Mouse (Mus musculus): Measurements from ENCODE around the gene Rhbdd1. TPM values are rescaled to one million over a fixed set of nuclear protein-coding genes. Genes with fewer than 3 reads are reported as not detected.
A peak's percentile ranks its signal among the peaks of the same experiment; 100 is the strongest.

Rhbdd1 gene
- polyA plus RNA-seq, 1 experiment from 2014 or later = 7.5 TPM

DNA sequence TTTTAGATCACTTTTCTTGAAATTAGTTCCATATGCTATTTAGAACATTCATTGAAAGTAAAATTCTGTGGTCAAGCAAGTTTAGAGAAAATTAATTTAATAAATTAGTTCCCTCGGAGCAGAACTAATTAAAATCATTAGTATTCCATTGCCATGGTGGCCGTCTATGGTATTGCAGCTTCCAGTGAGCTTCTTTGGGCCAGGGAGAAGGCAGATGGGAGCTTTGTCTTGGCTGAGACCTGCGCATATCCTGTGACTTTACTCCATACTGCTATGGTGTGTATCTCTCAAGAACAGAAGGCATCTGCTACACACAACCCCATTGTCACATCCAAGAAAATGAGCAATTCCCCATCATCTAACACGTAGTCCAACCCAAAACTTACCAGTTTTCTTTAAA, 65.7 kb downstream of the Rhbdd1 start:
- no peak for ATAC-seq
- no peaks in the 10 kb centered on the region for H3K9me3 ChIP-seq (ENCODE audit: control insufficient read depth)
- no peak overlapping the region for H3K4me3 ChIP-seq (ENCODE audit: low read depth, low read length)
- no peak overlapping the region for H3K27ac ChIP-seq (ENCODE audit: low read depth, low read length)
- H3K4me2 ChIP-seq (replicated peaks; ENCODE audit: low read depth) = no peak overlapping the region
- H3K9ac ChIP-seq (ENCODE audit: low read depth, low read length) = no peak overlapping the region
- 84% methylated on average over 4 of the region's 4 CpGs for WGBS
- H3K36me3 ChIP-seq (ENCODE audit: control insufficient read depth, insufficient read depth) = peaks cover 9% of the 10 kb centered on the region
- no peaks in the 10 kb centered on the region for H3K27me3 ChIP-seq (replicated peaks; ENCODE audit: control insufficient read depth, insufficient read depth, low read length)
- no peaks in the 10 kb centered on the region for H3K4me1 ChIP-seq (replicated peaks; ENCODE audit: control insufficient read depth, insufficient read depth, low read length)
- peak; percentile 43 for TF ChIP-seq CTCF (IDR thresholded peaks at IDR 0.05; ENCODE audit: low read depth)

DNA sequence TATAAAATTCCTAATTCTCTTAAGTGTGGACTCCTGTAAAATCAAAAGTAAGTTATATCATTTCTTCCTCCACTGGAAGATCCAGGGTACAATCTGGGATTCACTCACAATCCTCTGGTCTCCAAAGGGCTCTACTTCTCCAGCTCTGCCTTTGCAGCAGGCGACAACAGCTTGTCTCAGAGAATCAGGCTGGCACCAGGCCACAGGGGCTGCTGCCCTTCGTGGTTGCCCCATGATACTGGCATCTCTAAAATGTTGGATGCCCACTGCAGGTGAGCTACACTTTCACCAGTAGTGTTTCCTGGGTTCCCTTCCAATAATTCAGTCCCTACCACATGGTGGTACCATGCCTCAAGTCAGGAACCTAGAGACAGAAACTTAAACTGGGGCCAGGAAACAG, 67.9 kb downstream of the Rhbdd1 start:
- Histone ChIP-seq H3K4me3 (ENCODE audit: low read depth, low read length) (no peak overlapping the region), H3K9ac (ENCODE audit: low read depth, low read length) (no peak overlapping the region), H3K27ac (ENCODE audit: low read depth, low read length) (no peak overlapping the region), H3K9me3 (ENCODE audit: control insufficient read depth) (no peaks in the 10 kb centered on the region), H3K36me3 (ENCODE audit: control insufficient read depth, insufficient read depth) (peaks cover 3% of the 10 kb centered on the region; the same call in 1 of the 2 replicates), H3K27me3 (replicated peaks; ENCODE audit: control insufficient read depth, insufficient read depth, low read length) (no peaks in the 10 kb centered on the region), H3K4me2 (replicated peaks; ENCODE audit: low read depth) (no peak overlapping the region), H3K4me1 (replicated peaks; ENCODE audit: control insufficient read depth, insufficient read depth, low read length) (no peaks in the 10 kb centered on the region)
- 86% methylated on average over 2 of the region's 2 CpGs for WGBS
- TF ChIP-seq CTCF (IDR thresholded peaks at IDR 0.05; ENCODE audit: low read depth) = no peak
- ATAC-seq = no peak

DNA sequence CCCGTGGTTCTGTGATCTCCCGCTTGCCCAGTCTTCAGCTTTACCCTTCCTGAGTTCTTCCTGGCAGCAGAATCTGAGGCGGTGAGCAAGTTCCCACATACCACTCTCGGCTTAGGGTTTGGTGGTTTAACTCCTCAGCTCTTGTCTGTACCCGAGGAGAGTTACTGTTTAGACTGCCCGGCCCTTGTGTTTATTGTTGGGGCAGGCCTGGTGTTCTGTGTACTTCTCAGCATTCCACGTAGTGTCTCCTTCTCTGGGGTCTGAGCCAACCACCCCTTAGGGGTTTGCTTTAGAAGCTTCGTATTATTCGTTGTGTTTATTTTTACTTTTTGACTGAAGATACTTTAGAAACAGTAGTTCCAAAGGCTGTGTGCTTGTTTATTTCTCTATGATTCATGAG, 68.8 kb downstream of the Rhbdd1 start:
- Histone ChIP-seq H3K36me3 (ENCODE audit: control insufficient read depth, insufficient read depth) (no peaks in the 10 kb centered on the region), H3K4me1 (replicated peaks; ENCODE audit: control insufficient read depth, insufficient read depth, low read length) (no peaks in the 10 kb centered on the region), H3K4me3 (ENCODE audit: low read depth, low read length) (no peak overlapping the region), H3K9ac (ENCODE audit: low read depth, low read length) (no peak overlapping the region), H3K9me3 (ENCODE audit: control insufficient read depth) (no peaks in the 10 kb centered on the region), H3K27me3 (replicated peaks; ENCODE audit: control insufficient read depth, insufficient read depth, low read length) (no peaks in the 10 kb centered on the region), H3K4me2 (replicated peaks; ENCODE audit: low read depth) (no peak overlapping the region), H3K27ac (ENCODE audit: low read depth, low read length) (no peak overlapping the region)
- WGBS = 35% methylated on average over 9 of the region's 9 CpGs
- no peak for ATAC-seq
- TF ChIP-seq CTCF (IDR thresholded peaks at IDR 0.05; ENCODE audit: low read depth) = no peak

DNA sequence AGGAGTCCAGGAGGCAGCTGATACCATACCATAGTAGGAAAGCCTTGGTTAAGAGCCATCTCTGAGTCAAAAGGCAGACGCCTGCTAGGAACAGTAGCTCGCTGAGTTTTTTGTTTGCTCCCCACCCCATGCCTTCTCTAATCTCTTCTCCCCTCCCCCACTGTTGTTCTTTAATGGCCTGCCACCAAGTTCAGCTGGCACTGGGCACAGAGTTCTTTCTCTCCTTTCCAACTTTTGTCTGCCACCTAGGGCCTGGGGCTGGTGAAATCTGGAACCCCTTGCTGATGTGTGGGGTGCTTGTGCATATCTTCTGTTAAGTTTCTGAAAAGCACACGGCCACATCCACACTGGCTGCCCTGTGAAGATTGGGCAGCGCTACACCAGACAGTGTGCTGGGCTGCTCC, 69.6 kb downstream of the Rhbdd1 start:
- Histone ChIP-seq H3K4me1 (replicated peaks; ENCODE audit: control insufficient read depth, insufficient read depth, low read length) (no peaks in the 10 kb centered on the region), H3K9ac (ENCODE audit: low read depth, low read length) (no peak overlapping the region), H3K36me3 (ENCODE audit: control insufficient read depth, insufficient read depth) (no peaks in the 10 kb centered on the region), H3K27ac (ENCODE audit: low read depth, low read length) (no peak overlapping the region), H3K9me3 (ENCODE audit: control insufficient read depth) (no peaks in the 10 kb centered on the region), H3K27me3 (replicated peaks; ENCODE audit: control insufficient read depth, insufficient read depth, low read length) (no peaks in the 10 kb centered on the region), H3K4me2 (replicated peaks; ENCODE audit: low read depth) (no peak overlapping the region), H3K4me3 (ENCODE audit: low read depth, low read length) (no peak overlapping the region)
- WGBS = 51% methylated on average over 4 of the region's 4 CpGs
- ATAC-seq = no peak
- no peak for TF ChIP-seq CTCF (IDR thresholded peaks at IDR 0.05; ENCODE audit: low read depth)

DNA sequence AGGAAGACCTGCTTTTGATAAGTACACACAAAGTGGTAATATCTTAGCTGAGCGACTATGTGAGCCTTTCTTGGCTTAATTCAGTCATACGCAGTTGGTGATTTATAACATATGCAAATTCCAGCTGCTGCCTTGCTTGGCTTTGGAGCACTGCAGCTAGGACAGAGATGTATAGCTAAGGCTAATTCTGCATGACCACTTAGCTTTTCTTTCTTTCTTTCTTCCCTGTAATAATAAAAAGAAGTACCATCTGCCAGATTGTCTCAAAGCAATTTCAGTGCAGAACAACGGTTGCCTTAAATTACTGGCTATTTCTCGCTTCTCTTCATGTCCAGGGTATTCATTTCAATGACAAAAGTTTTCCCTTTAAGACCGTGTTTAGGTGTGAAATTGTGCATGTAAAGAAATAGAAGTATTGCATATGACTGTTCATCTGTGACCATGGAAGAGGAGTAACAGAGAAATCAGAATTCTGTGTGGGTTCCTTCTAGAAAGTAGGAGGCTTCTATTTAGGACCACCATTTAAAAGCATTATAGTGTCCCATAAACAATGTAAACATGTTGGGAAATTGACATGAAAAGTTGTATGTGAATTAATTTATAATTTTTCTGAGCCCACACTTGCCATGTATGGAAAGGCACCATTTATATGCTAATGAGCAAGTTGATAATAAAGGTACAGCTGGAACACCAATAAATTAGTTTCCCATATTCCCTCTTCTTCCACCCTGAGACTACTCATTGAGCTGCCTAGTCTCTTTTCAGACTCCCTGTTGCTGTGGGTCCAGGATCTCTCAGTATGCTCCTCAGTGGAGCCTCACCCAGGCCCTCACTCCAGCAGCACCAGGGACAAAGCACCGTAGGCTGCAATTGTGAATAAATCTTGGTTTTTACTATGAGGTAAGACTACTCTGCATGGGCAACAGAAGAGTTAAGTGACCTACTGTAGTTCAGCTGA, 70.8 kb downstream of the Rhbdd1 start:
- TF ChIP-seq CTCF (IDR thresholded peaks at IDR 0.05; ENCODE audit: low read depth) = no peak
- Histone ChIP-seq H3K9me3 (ENCODE audit: control insufficient read depth) (no peaks in the 10 kb centered on the region), H3K9ac (ENCODE audit: low read depth, low read length) (no peak overlapping the region), H3K4me1 (replicated peaks; ENCODE audit: control insufficient read depth, insufficient read depth, low read length) (no peaks in the 10 kb centered on the region), H3K36me3 (ENCODE audit: control insufficient read depth, insufficient read depth) (no peaks in the 10 kb centered on the region), H3K27ac (ENCODE audit: low read depth, low read length) (no peak overlapping the region), H3K4me2 (replicated peaks; ENCODE audit: low read depth) (no peak overlapping the region), H3K27me3 (replicated peaks; ENCODE audit: control insufficient read depth, insufficient read depth, low read length) (no peaks in the 10 kb centered on the region), H3K4me3 (ENCODE audit: low read depth, low read length) (no peak overlapping the region)
- 68% methylated on average over 6 of the region's 6 CpGs for WGBS
- no peak for ATAC-seq

DNA sequence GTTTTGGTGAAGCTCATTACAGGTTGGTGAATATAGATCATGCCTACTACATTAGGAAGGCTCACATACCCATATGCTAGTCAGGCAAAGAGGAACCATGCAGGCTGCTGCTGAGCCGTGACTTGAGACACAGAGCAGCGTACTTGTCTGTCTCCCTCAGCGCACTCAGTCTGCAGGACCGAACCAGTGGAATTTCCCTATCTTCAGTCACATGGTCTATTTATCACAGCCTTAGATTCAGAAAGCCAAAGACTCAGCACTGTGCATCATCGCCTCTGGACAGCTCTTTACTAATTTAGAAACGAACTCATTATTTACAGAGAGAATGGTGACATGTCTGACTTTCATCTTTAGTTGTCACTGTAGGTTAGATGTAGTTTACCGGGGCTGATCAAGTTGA, 73.1 kb downstream of the Rhbdd1 start:
- H3K27me3 ChIP-seq (replicated peaks; ENCODE audit: control insufficient read depth, insufficient read depth, low read length) = no peaks in the 10 kb centered on the region
- ATAC-seq = no peak
- TF ChIP-seq CTCF (IDR thresholded peaks at IDR 0.05; ENCODE audit: low read depth) = no peak
- no peaks in the 10 kb centered on the region for H3K36me3 ChIP-seq (ENCODE audit: control insufficient read depth, insufficient read depth)
- no peaks in the 10 kb centered on the region for H3K9me3 ChIP-seq (ENCODE audit: control insufficient read depth)
- no peaks in the 10 kb centered on the region for H3K4me1 ChIP-seq (replicated peaks; ENCODE audit: control insufficient read depth, insufficient read depth, low read length)
- H3K27ac ChIP-seq (ENCODE audit: low read depth, low read length) = no peak overlapping the region
- H3K9ac ChIP-seq (ENCODE audit: low read depth, low read length) = no peak overlapping the region
- no peak overlapping the region for H3K4me2 ChIP-seq (replicated peaks; ENCODE audit: low read depth)
- H3K4me3 ChIP-seq (ENCODE audit: low read depth, low read length) = no peak overlapping the region
- WGBS = 78% methylated on average over 7 of the region's 7 CpGs

All from intestine, postnatal 0 days (tissue).